Mouse (Mus musculus): Measurements from ENCODE around the gene Mertk.

The Mertk gene

DNA sequence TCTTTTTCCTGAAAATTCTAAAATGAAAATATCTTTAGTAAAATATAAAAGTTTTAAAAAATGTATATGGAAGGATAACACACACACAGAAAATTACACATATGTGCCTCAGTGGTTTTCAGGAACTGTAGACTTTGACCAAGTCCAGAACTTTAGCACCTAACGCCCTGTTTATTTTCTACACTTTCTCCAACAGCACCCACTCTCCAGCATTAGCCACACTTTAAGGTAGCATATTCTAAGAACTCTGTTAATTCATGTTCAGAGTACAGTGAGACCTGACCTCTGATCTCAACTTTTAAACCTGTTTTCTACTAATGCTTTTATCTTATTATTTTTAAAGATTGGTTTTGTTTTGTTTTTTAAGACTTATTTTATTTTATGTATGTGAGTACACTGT, 129.0 kb downstream of the Mertk start:
- DNase-seq = no peak

DNA sequence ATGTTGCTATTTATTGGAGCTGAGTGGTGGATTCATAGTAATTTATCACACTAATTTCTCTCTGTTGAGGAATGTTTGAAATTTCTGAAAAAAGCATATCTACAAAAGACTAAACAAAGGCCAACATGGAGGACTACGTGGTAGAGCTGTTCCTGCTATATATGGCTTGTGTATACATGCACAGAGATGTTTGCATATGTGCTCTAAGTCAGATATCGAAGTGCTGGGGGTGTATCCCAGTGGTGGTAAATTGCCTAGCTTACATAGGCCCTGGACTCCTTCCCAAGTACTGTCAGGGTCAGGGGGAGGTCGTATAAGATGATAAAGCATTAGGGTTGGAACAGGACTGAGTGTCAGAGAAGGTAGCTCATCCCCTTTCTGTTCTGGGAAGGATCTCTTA, 133.9 kb downstream of the Mertk start:
- DNase-seq = no peak

DNA sequence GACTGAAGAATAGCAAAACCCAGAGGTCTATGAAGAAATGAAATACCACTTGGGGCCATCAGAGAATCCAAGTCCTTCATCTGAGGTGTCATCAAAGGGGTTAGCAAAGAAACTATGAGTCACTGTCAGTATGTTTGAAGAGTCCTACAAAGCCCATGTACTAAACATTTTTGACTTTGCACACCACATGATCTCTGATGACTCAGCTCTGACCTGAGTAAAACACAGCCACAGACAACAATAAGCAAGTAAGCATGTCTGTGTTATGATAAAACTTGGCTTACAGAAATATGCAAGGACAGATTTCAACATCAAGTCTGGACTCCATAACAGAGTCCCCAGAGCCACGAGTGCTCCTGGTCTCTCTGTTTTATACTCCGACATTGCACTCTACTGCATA, 134.3 kb downstream of the Mertk start:
- DNase-seq = no peak

DNA sequence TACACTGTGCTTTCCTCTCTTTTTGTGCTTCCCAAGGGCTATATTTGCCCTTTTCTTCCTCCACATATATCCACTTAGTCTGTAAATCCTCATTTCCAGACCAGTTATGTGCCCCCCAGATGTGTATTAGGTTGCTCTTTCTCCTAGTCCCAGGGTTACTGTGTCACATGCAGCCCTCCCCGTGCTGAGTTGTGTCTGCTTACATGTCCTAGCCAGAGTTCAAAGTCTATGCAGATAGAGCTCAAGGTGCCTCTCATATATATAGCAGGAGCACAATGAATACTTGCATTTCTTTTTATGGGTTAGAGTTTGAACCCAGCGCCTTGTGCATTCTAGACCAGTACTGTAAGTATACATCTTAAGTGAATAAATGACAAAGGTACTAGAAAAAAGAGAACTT, 134.7 kb downstream of the Mertk start:
- DNase-seq = no peak

DNA sequence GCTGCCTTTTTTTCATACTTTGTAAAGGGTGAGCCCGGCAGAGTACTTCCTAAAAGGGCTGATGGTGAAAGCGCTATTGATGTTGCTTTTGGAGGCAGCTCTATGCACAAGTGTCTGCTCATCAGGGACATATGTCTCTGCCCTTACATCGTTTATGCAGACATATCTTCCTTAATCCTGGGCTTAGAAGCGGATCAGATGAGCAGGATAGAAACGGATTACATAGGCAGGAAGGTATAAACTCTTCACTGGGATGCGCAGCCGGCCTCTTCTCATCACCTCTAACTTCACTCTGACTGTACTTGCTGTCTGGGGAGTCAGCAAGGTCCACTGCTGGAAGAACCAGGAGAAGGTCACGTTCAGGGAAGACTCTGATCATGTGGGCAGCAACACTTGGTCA, 138.8 kb downstream of the Mertk start:
- DNase-seq = no peak

DNA sequence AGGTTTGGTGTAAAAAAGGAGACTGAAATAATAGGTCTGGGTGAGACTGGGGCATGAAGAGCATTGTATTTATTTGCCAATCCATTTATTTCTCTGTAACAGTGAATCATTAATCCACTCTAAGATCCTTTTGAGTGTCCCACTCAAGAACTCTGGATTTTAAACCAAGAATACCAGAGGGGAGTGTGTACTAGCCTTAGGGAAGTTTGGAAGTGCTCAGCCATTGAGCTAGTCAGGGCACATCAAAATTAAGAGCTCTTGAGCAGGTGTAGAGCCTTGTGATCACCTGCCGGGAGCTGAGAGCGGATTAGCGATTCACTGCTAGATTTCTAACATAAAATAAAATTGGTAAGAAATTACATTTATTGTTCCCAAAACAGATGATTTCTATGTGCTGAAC, 139.9 kb downstream of the Mertk start:
- no peak for DNase-seq

DNA sequence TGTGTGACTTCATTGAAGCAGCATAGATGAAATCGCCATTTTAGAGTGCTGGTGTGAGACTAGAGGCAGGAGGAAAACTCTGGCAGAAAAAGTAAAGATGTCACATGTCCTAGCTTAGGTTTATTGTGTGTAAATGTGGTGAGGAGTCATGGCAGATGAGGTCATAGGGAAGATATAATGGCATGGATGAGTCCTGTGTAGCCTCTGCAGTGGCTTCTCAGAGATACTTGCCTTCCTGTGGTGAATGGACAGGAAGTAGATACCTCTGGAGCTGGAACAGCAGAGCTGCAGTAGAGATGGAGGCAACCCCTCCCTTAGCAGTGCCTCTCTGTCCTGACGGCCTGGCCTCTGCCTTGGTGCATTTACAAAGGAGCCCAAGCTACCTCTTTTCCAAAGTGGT, 140.7 kb downstream of the Mertk start:
- DNase-seq = no peak

DNA sequence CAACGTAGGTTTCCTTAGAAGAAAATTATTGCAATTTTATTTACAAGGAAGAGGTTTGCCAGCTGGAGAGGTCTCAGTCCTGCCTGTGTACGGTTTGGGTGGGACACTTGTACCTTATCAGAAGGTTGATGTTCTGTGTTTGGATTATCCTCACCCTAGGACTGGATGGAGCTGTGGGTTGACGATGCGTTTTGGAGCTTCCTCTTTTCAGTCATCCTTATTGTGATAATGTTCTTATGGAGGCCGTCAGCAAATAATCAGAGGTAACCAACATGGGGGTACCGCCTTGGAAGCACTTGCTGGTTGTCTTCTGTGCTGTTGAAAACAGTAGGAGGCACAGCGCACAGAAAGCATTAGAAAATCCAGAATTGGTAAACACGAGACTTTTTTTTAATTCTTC, 143.7 kb downstream of the Mertk start:
- no peak for DNase-seq

DNA sequence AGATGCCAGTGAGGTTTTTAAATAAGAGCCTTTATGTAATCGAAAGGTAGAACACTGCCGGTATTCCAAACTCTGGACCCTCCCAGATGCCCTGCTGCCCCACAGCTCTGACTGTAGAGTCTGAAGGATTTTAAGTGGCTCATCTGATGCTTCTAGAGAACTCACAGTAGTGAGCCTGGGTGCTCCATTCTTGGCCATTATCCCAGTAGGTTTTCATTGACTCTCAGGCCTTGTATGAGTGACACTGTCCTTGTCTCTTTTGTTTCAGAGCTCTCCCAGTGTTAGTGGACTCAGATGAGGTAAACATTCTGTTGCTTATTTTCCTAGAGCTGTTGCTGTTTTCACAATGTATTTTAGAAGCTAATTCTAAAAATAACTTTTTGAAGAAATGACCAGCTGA, 151.3 kb downstream of the Mertk start:
- no peak for DNase-seq

Measured in layer of hippocampus, adult 9-11 months (tissue).